11 mouse cellular contexts compared by ENCODE assay signal in genomic region chr15:77823634-77824033, GRCm38 (mm10). TPM values are rescaled to one million over a fixed set of nuclear protein-coding genes. Genes with fewer than 3 reads are reported as not detected.
DNase-seq lines count a peak whose midpoint lies in the region; ATAC-seq lines count a peak whose summit lies in the region.
"Had no signal": no experiment of that assay in that cellular context is flagged by ENCODE, and none has a peak within 500 bp of the region (broad histone marks: within the 10 kb centered on the region; RNA-seq: fewer than 3 reads in every experiment).

No protein-coding gene starts in this region.

- DNase-seq in heart, adult 18-20 months = no peak
- no peak for DNase-seq in lung, postnatal 14 days
- DNase-seq in cerebellum, postnatal 14 days = no peak
- DNase-seq: embryo, embryonic 11 days; gastrocnemius, postnatal 10 days had no signal

- 58% methylated on average over 3 of the region's 3 CpGs for WGBS in heart, embryonic 11.5 days (ENCODE audit: insufficient replicate concordance)
- WGBS in lung, embryonic 16.5 days = 41% methylated on average over 3 of the region's 3 CpGs
- 50% methylated on average over 3 of the region's 3 CpGs for WGBS in stomach, embryonic 15.5 days
- WGBS in forebrain, embryonic 13.5 days = 78% methylated on average over 3 of the region's 3 CpGs

- H3K9me3 ChIP-seq in heart, embryonic 11.5 days (replicated peaks; ENCODE audit: control insufficient read depth, low read length) = no peaks in the 10 kb centered on the region
- H3K9me3 ChIP-seq in lung, embryonic 16.5 days (ENCODE audit: control insufficient read depth, low read length) = no peaks in the 10 kb centered on the region
- H3K9me3 ChIP-seq in stomach, embryonic 15.5 days = no peaks in the 10 kb centered on the region
- H3K9me3 ChIP-seq in forebrain, embryonic 13.5 days (replicated peaks) = no peaks in the 10 kb centered on the region
- H3K9me3 ChIP-seq: midbrain, embryonic 12.5 days had no signal

- no peak for ATAC-seq in heart, embryonic 11.5 days (replicated peaks; ENCODE audit: insufficient number of reproducible peaks, low FRiP score, low TSS enrichment)
- no peak for ATAC-seq in lung, embryonic 16.5 days (ENCODE audit: low read depth)
- 0 out of 2 replicates have a peak, but pooled peaks have one; percentile 5 for ATAC-seq in erythroid progenitor cell, adult 5-6 weeks (replicated peaks; ENCODE audit: low FRiP score, poor library complexity, severe bottlenecking)
- no peak for ATAC-seq in stomach, embryonic 15.5 days (ENCODE audit: insufficient read depth, low FRiP score, low read depth)
- no peak for ATAC-seq in forebrain, embryonic 13.5 days

- H3K9ac ChIP-seq in heart, embryonic 11.5 days (ENCODE audit: low read depth, low read length) = 0 out of 2 replicates have a peak overlapping the region, but pooled peaks have one; percentile 28
- H3K9ac ChIP-seq in lung, embryonic 16.5 days (ENCODE audit: low read length) = peak overlapping the region; percentile 43; the same call in 1 of the 2 replicates
- H3K9ac ChIP-seq in stomach, embryonic 15.5 days = no peak overlapping the region
- no peak overlapping the region for H3K9ac ChIP-seq in forebrain, embryonic 13.5 days
- H3K9ac ChIP-seq: midbrain, embryonic 12.5 days had no signal

- no peaks in the 10 kb centered on the region for H3K36me3 ChIP-seq in heart, embryonic 11.5 days (ENCODE audit: control insufficient read depth, insufficient read depth, low read length)
- H3K36me3 ChIP-seq in lung, embryonic 16.5 days (ENCODE audit: control insufficient read depth, insufficient read depth, low read length) = no peaks in the 10 kb centered on the region
- H3K36me3 ChIP-seq in stomach, embryonic 15.5 days = no peaks in the 10 kb centered on the region
- no peaks in the 10 kb centered on the region for H3K36me3 ChIP-seq in forebrain, embryonic 13.5 days (ENCODE audit: poor library complexity, severe bottlenecking)
- H3K36me3 ChIP-seq: midbrain, embryonic 12.5 days had no signal

- peaks cover 83% of the 10 kb centered on the region for H3K4me1 ChIP-seq in heart, embryonic 11.5 days (ENCODE audit: control insufficient read depth, insufficient read depth, low read length)
- H3K4me1 ChIP-seq in lung, embryonic 16.5 days (replicated peaks; ENCODE audit: control insufficient read depth, insufficient read depth, low read length) = peaks cover 88% of the 10 kb centered on the region
- H3K4me1 ChIP-seq in stomach, embryonic 15.5 days = peaks cover 81% of the 10 kb centered on the region
- H3K4me1 ChIP-seq in forebrain, embryonic 13.5 days = peaks cover 45% of the 10 kb centered on the region

- peak overlapping the region; percentile 66 for H3K27ac ChIP-seq in heart, embryonic 11.5 days (ENCODE audit: low read depth, low read length)
- peak overlapping the region; percentile 90 for H3K27ac ChIP-seq in lung, embryonic 16.5 days (ENCODE audit: low read length)
- peak overlapping the region; percentile 85 for H3K27ac ChIP-seq in stomach, embryonic 15.5 days
- no peak overlapping the region for H3K27ac ChIP-seq in forebrain, embryonic 13.5 days
- H3K27ac ChIP-seq: midbrain, embryonic 12.5 days had no signal

- H3K27me3 ChIP-seq in heart, embryonic 11.5 days (ENCODE audit: control insufficient read depth, insufficient read depth, low read length) = no peaks in the 10 kb centered on the region
- H3K27me3 ChIP-seq in lung, embryonic 16.5 days (ENCODE audit: control insufficient read depth, insufficient read depth, low read depth, low read length) = no peaks in the 10 kb centered on the region
- H3K27me3 ChIP-seq in stomach, embryonic 15.5 days (replicated peaks) = no peaks in the 10 kb centered on the region
- H3K27me3 ChIP-seq in forebrain, embryonic 13.5 days = no peaks in the 10 kb centered on the region
- H3K27me3 ChIP-seq: midbrain, embryonic 12.5 days had no signal

- H3K4me2 ChIP-seq in heart, embryonic 11.5 days = no peak overlapping the region
- H3K4me2 ChIP-seq in lung, embryonic 16.5 days (ENCODE audit: low read depth, low read length) = no peak overlapping the region
- no peak overlapping the region for H3K4me2 ChIP-seq in stomach, embryonic 15.5 days
- H3K4me2 ChIP-seq in forebrain, embryonic 13.5 days = no peak overlapping the region
- H3K4me2 ChIP-seq: midbrain, embryonic 12.5 days had no signal

- no peak overlapping the region for H3K4me3 ChIP-seq in heart, embryonic 11.5 days (ENCODE audit: low read depth, low read length)
- H3K4me3 ChIP-seq in lung, embryonic 16.5 days (ENCODE audit: low read length) = no peak overlapping the region
- no peak overlapping the region for H3K4me3 ChIP-seq in stomach, embryonic 15.5 days (replicated peaks)
- no peak overlapping the region for H3K4me3 ChIP-seq in forebrain, embryonic 13.5 days
- H3K4me3 ChIP-seq: midbrain, embryonic 12.5 days had no signal

RNA-seq across cellular contexts. Expression of gene Myh9, which starts 18.3 kb away (rescaled TPM):
- 30.4 and 31.8 TPM in 2 replicates for polyA plus RNA-seq in heart, embryonic 11.5 days (2014; fragmentation: Nextera tagmentation; extraction: Ambion mirVana)
- 100 to 1,000 TPM; 117 to 119 TPM for total RNA-seq in heart, adult 18-20 months (2021)
- 71.7 and 77.6 TPM in 2 replicates for polyA plus RNA-seq in lung, embryonic 16.5 days (2015; fragmentation: Nextera tagmentation; extraction: Ambion mirVana)
- 104 and 105 TPM in 2 replicates for total RNA-seq in erythroid progenitor cell, adult 5-6 weeks (2015; ENCODE audit: low replicate concordance)
- 198 and 213 TPM in 2 replicates for total RNA-seq in erythroid progenitor cell, adult 5-6 weeks (2017; ENCODE audit: low replicate concordance)
- polyA plus RNA-seq in stomach, embryonic 15.5 days (2015; fragmentation: Nextera tagmentation; extraction: Ambion mirVana) = 57.0 TPM in 2 replicates
- 13.4 and 14.4 TPM in 2 replicates for polyA plus RNA-seq in forebrain, embryonic 13.5 days (2015; fragmentation: Nextera tagmentation; extraction: Ambion mirVana)

Comparison
In these comparisons a context has a peak if more than half of its experiments do, and no peak if none do; other contexts are left out.
1. H3K9ac ChIP-seq: peak in heart, embryonic 11.5 days (single experiment) and lung, embryonic 16.5 days (single experiment); none in stomach, embryonic 15.5 days (single experiment) and forebrain, embryonic 13.5 days (single experiment).